12 mouse cellular contexts compared by ENCODE assay signal in the genomic region with DNA sequence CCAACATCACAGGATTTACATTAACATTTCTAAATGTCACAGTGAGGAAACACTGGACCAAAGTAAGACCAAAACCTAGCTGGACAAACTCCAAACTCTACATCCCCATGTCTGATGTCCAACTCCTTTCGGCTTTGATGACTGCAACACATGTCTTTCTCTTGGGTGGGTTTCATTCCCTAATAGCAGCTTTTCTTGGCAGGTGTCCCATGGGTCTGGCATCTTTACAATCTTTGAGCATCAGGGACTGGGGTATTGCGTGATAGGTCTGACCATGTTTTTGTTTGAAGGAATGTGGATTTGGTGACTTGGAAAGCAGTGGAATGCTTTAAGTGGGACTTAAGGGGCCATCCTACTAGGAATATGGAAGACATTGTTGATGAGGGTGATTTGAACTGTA. TPM values are rescaled to one million over a fixed set of nuclear protein-coding genes. Genes with fewer than 3 reads are reported as not detected.
"Had no signal": no experiment of that assay in that cellular context is flagged by ENCODE, and none has a peak within 500 bp of the region (broad histone marks: within the 10 kb centered on the region; RNA-seq: fewer than 3 reads in every experiment).

No protein-coding gene starts in this region.

- DNase-seq: liver; liver, embryonic 13.5 days; liver, postnatal 0 days; lung, adult 18-20 months; lung, adult 2 months; lung, embryonic 14.5 days; lung, postnatal 10 days; lung, postnatal 14 days; lung, postnatal 36 days; lung, postnatal 4 days; midbrain, embryonic 14.5 days had no signal

RNA-seq across cellular contexts. Expression of a gene that starts 52.0 kb away (rescaled TPM):
- total RNA-seq: megakaryocyte-erythroid progenitor cell, adult 5-6 weeks had no signal
